Mouse (Mus musculus) olfactory bulb, adult 2 months (tissue): ENCODE data around the gene Nap1l5.
"Not testable (repeated sequence)": the region's sequence is repeated elsewhere in the genome, so short reads cannot be mapped to it uniquely, and the experiment has no call there.

Experiments
- CTCF ChIP-seq: fragments of 200-500 bp; IDR thresholded peaks from 2 replicates; pipeline ENCODE4 v1.5.1; 2012; ENCODE audit warnings: low read depth, mild to moderate bottlenecking, low read length, moderate library complexity; ENCODE audit not compliant: insufficient read depth
- POLR2A ChIP-seq: fragments of 200-500 bp; IDR thresholded peaks from 2 replicates; pipeline ENCODE4 v1.6.1; 2012; ENCODE audit warnings: mild to moderate bottlenecking, low read depth, low read length, moderate library complexity; ENCODE audit not compliant: insufficient read depth

GRCm38 (mm10) chr6:58867858-58868257 lies 39.0 kb downstream of the Nap1l5 start:
- not testable (repeated sequence) for TF ChIP-seq CTCF, POLR2A
